Mouse (Mus musculus) duodenum, adult 2 months (tissue): ENCODE measurements around the gene Parp8. TPM values are rescaled to one million over a fixed set of nuclear protein-coding genes. Genes with fewer than 3 reads are reported as not detected.

Experiments used
- polyA plus RNA-seq: library from polyadenylated mRNA; depleted of rRNA; stranded (reverse); fragments of >200 nt; gene quantifications from 2 replicates; pipeline ENCODE4 v1.2.3, GENCODE M21; 2012; ENCODE audit warnings: low replicate concordance; rRNA removed

The Parp8 gene
- polyA plus RNA-seq = 0.88 and 1.1 TPM in 2 replicates

DNA sequence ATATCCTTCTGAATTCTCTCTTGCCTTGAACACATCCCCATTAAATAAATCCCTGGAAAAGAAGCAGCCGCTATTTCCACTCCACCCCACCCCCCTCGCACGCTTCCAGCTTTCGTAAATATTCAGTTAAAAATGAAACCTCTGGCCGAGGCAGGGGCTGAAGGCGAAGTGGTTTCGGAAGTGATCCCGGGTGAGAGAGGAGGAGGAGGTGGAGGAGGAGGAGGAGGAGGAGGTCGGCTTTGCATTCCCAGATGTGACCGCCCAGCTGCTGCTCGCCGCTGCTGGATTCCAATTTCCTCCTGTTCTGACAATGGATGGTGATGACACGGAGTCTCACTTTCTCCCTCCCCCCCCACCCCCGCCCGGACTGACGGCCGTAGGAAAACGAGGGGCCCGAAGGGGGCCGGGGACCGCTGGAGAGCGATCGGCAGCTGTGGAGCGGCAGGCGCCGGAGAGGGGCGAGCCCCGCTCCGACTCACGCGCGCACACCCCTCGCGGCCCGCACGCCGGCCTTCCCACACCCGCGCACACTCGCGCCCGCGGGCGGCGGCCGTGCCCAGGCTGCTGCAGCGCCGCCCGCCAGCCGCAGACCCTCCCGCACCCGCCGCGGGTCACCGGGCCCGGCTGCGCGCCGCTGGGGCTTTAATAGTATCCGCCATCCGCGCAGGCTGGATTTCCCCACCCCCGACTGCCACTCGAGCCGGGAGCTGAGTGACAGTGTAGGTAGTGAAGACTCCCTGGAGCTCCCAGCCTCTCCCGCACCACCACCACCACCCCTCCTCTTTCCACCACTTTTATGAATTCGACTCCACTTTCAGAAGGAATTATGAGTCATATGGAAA lies at the start of gene Parp8:
Gene Parp8 (minus strand): TSS at position 312 of the 842 bp plus-strand sequence.

Other genes starting within 250 kb of the Parp8 start
- 3.3 and 3.7 TPM in 2 replicates for gene Emb, start 183.0 kb upstream of the Parp8 start, polyA plus RNA-seq
- gene Gm17509, start 195.5 kb upstream of the Parp8 start, polyA plus RNA-seq = not detected in 2 replicates